Mouse (Mus musculus) forebrain, embryonic 16.5 days (tissue): ENCODE results near the gene Abl1. TPM values are rescaled to one million over a fixed set of nuclear protein-coding genes. Genes with fewer than 3 reads are reported as not detected.
"Not testable (repeated sequence)": the region's sequence is repeated elsewhere in the genome, so short reads cannot be mapped to it uniquely, and the experiment has no call there.

Experiments
- ATAC-seq: fragments of 200-750 bp; cut with Nextera tagmentation; 2 replicates; pipeline ENCODE4 v1.8.0; 2017; ENCODE audit warnings: mild to moderate bottlenecking, moderate library complexity
- H3K27ac ChIP-seq: fragments of 300-500 bp; sonication (generic); 2 replicates; pipeline ENCODE4 v1.5.1; 2014; ENCODE audit warnings: low read length, control low read depth
- H3K27me3 ChIP-seq: fragments of 300-500 bp; sonication (generic); replicated peaks from 2 replicates; pipeline ENCODE4 v1.6.1; 2014; ENCODE audit warnings: low read length; ENCODE audit not compliant: control insufficient read depth, insufficient read depth
- H3K36me3 ChIP-seq: fragments of 300-500 bp; sonication (generic); 2 replicates; pipeline ENCODE4 v1.6.1; 2014; ENCODE audit not compliant: control insufficient read depth, insufficient read depth
- H3K4me1 ChIP-seq: fragments of 300-500 bp; sonication (generic); replicated peaks from 2 replicates; pipeline ENCODE4 v1.6.1; 2014; ENCODE audit warnings: low read length; ENCODE audit not compliant: control insufficient read depth, insufficient read depth
- H3K4me2 ChIP-seq: fragments of 300-500 bp; sonication (generic); 2 replicates; pipeline ENCODE4 v1.6.1; 2014; ENCODE audit warnings: mild to moderate bottlenecking, low read length, control low read depth
- H3K4me3 ChIP-seq: fragments of 300-500 bp; sonication (generic); replicated peaks from 2 replicates; pipeline ENCODE4 v1.5.1; 2014; ENCODE audit warnings: mild to moderate bottlenecking, low read length, control low read depth
- H3K9ac ChIP-seq: fragments of 300-500 bp; sonication (generic); replicated peaks from 2 replicates; pipeline ENCODE4 v1.6.1; 2014; ENCODE audit warnings: low read depth, low read length, control low read depth
- H3K9me3 ChIP-seq: fragments of 300-500 bp; sonication (generic); 2 replicates; pipeline ENCODE4 v1.6.1; 2016; ENCODE audit warnings: low read length; ENCODE audit not compliant: control insufficient read depth
- WGBS: fragments of 180-500 bp; shearing (Covaris S2); extraction: QIAGEN DNeasy Blood & Tissue Kit; methylation state at CpG from one replicate; pipeline ENCODE4 v1.1.7; 2014; 5-methylcytosine and 5-hydroxymethylcytosine counted together
- polyA plus RNA-seq: library from polyadenylated mRNA; unstranded; fragments of >200 nt; fragmentation: Nextera tagmentation; extraction: Ambion mirVana; gene quantifications from 2 replicates; pipeline ENCODE4 v1.2.1, GENCODE M21; 2015

The Abl1 gene
- polyA plus RNA-seq, 1 experiment from 2014 or later: 23.8 TPM

DNA sequence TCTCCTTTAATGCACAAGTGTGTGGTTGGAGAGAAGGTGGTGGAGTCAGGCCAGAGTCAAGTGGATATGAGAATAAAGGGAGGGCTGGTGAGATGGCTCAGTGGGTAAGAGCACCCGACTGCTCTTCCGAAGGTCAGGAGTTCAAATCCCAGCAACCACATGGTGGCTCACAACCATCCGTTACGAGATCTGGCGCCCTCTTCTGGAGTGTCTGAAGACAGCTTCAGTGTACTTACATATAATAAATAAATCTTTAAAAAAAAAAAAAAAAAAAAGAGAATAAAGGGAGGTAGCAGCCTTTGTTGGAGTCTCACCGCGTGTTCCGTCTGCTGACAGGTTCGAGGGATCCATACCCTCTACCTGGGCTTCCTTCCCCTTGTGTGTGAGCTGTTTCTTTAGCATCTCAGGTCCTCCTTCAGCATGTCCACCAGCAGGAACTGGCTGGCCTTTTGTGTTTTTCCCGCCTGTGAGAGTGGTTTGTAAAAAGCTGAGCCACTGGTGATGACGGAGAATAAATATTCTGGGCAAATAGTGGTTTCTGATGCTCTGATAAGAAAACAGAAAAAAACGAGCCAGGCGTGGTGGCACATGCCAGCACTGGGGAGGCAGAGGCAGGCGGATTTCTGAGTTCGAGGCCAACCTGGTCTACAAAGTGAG lies 7.0 kb upstream of the Abl1 start:
- peaks cover 17% of the 10 kb centered on the region for H3K36me3 ChIP-seq
- not testable (repeated sequence) for H3K4me1 ChIP-seq, H3K4me3 ChIP-seq, H3K27ac ChIP-seq, H3K9me3 ChIP-seq, ATAC-seq, H3K27me3 ChIP-seq, H3K9ac ChIP-seq, H3K4me2 ChIP-seq
- WGBS: 88% methylated on average over 15 of the region's 15 CpGs

DNA sequence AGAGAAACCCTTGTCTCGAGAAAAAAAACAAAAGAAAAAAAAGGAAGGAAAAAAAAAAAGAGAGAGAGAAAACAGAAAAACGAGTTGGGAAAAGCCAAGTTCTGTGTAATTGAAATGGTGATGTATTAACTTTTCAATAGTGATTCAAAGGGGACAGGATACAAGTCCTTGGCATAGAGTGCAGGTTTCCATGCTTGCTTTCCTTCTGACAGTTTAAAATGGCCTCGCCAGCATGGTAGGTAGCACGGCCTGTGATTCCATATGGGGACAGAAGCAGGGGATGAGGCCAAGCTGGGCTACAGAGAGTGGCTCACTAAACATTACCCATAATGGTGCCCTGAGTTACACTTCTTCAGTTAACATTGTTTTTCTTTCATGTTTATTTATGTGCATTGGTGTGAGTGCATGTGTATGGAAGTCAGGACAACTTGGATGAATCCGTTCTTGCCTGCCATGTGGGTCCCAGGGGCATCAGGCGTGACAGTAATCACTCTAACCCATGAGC lies 6.4 kb upstream of the Abl1 start:
- no peaks in the 10 kb centered on the region for H3K9me3 ChIP-seq
- no peak for ATAC-seq
- H3K4me1 ChIP-seq: no peaks in the 10 kb centered on the region
- H3K4me3 ChIP-seq: no peak overlapping the region
- no peak overlapping the region for H3K4me2 ChIP-seq
- no peak overlapping the region for H3K9ac ChIP-seq
- H3K27ac ChIP-seq: no peak overlapping the region
- peaks cover 11% of the 10 kb centered on the region for H3K36me3 ChIP-seq
- WGBS: 90% methylated on average over 6 of the region's 6 CpGs
- H3K27me3 ChIP-seq: no peaks in the 10 kb centered on the region

DNA sequence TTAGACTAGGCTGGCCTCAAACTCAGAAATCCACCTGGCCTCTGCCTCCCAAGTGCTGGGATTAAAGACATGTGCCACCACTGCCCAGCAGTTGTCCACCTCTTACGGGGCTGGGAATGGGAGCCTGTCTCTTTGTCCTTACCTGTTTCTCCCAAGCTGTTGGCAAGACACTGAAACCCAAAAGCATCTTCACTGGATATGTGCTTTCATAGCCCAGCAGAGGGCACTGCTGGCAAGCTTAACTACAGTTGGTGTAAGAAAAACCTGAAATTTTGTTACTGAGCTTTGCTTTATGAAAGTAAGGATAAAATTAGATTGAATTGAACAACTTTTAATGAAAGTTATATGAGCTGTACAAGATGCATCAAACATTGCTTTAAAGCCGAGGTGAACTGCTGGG lies 4.5 kb upstream of the Abl1 start:
- Histone ChIP-seq H3K9ac (no peak overlapping the region), H3K27ac (no peak overlapping the region), H3K36me3 (peaks cover 9% of the 10 kb centered on the region), H3K4me2 (no peak overlapping the region), H3K4me3 (no peak overlapping the region), H3K27me3 (no peaks in the 10 kb centered on the region), H3K4me1 (peaks cover 5% of the 10 kb centered on the region; the same call in 1 of the 2 replicates), H3K9me3 (no peaks in the 10 kb centered on the region)
- WGBS: 31% methylated on average over 2 of the region's 2 CpGs
- ATAC-seq: no peak

DNA sequence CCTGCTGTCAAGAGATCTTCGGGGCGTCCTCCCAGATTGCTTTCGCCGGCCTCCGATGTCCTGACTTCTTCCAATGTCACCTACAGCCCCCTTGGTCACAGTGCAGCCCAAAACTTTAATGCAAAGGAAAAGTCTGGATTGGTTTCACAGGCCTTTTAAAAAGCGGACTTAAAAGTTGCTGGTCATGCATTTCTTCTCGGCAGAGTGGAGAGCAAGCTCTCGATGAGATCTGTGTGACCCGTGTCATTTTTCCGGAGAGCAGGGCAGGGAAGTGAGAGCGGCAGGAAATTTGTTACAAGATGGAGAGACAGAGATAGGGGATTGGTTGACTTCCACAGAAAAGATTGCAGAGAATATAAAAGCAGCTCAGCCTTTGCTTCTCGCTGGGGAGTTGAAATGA lies 869 bp downstream of the Abl1 start:
- WGBS: under 1% methylated on average over 12 of the region's 12 CpGs
- H3K36me3 ChIP-seq: no peaks in the 10 kb centered on the region; the same call in 1 of the 2 replicates
- H3K9me3 ChIP-seq: no peaks in the 10 kb centered on the region
- no peak for ATAC-seq
- peak overlapping the region; percentile 92 for H3K9ac ChIP-seq
- peak overlapping the region; percentile 83 for H3K4me3 ChIP-seq
- H3K27me3 ChIP-seq: no peaks in the 10 kb centered on the region
- peak overlapping the region; percentile 73 for H3K4me2 ChIP-seq
- H3K27ac ChIP-seq: peak overlapping the region; percentile 98
- H3K4me1 ChIP-seq: peaks cover 38% of the 10 kb centered on the region

DNA sequence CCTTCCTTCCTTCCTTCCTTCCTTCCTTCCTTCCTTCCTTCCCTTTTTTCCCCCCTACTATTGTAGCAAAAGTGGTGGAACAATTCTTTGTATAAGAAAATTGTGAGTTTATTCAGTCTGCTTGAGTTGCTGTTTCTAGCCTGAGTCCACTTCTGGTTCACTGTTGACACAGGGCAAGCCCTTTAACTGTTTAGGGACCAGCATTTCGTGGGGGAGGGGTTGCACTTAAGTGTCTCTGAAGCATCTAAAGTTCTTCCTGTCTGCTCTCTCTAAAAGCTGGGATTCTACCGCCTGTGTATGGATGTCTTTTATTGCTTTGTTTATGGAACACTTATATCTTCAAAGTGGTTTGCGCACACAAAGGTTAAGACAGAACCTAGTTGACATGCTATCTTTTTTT lies 1.9 kb downstream of the Abl1 start:
- ATAC-seq: no peak
- Histone ChIP-seq H3K4me3 (peak overlapping the region; percentile 83), H3K4me1 (peaks cover 38% of the 10 kb centered on the region), H3K4me2 (peak overlapping the region; percentile 73), H3K27ac (no peak overlapping the region), H3K36me3 (no peaks in the 10 kb centered on the region; the same call in 1 of the 2 replicates), H3K27me3 (no peaks in the 10 kb centered on the region), H3K9me3 (no peaks in the 10 kb centered on the region), H3K9ac (no peak overlapping the region)
- WGBS: 64% methylated on average over 3 of the region's 3 CpGs

DNA sequence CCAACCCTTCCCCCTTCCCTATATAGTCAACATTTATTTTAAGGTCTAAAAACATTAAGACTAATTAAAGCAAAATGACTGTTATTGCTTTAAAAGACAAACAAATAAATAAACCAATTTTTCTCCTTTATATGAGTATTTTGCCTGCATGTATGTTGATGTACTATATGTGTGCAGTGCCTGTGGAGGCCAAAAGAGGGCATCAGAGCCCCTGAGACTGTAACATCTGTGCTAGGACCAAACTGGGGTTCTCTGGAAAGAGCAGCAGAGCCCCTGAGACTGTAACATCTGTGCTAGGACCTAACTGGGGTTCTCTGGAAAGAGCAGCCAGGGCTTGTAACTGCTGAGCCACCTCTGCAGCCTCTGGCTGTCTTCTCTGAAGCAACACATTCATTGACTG lies 10.0 kb downstream of the Abl1 start:
- ATAC-seq: no peak
- H3K4me2 ChIP-seq: no peak overlapping the region
- no peaks in the 10 kb centered on the region for H3K4me1 ChIP-seq
- H3K27ac ChIP-seq: no peak overlapping the region
- H3K27me3 ChIP-seq: no peaks in the 10 kb centered on the region
- H3K4me3 ChIP-seq: no peak overlapping the region
- H3K36me3 ChIP-seq: peaks cover 9% of the 10 kb centered on the region
- H3K9me3 ChIP-seq: no peaks in the 10 kb centered on the region
- H3K9ac ChIP-seq: no peak overlapping the region

DNA sequence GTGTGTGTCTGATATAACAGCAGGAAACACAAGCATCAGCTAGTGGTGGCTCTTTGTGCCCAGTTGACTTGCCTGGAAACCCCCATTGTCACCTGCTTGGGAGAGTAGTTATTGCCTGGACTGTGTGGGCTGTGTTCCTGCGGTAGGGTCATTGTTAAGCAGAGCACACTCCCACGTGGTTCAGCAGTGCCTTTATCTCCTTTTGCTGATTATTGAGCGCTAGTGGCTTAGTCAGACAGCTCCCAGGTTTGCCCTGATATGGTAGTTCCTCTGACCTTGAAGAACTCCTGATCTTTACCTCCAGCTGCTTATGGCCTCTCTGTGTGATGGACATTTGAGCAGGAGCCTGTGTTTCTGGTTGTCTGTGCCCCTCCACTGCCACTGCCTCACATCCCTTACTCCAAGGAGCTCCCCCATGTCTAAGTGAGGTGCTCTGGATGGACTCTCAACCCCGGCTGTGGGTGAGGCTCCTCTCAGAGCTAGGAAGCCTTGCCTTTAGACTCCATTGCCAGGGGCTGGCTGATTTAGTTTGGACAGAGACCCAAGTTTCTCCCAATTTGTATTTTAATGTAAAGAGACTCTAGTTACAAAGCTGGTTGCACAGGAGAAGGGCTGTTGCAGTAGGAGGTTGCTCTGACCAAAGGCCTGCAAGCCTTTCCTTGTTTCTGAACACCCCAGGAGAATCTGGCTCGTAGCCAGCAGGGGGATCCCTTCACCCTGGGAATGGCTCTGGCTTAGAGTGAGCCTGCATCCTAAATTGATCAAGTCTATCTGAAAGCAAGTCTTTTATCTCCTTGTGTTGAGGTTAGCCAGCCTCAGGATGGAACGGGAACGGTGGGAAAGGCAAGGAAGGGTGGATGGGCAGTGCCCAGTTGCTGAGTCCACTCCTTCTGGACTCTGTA lies 12.6 kb downstream of the Abl1 start:
- Histone ChIP-seq H3K27ac (no peak overlapping the region), H3K4me1 (no peaks in the 10 kb centered on the region), H3K4me3 (no peak overlapping the region), H3K36me3 (peaks cover 6% of the 10 kb centered on the region), H3K4me2 (no peak overlapping the region), H3K9me3 (no peaks in the 10 kb centered on the region), H3K27me3 (no peaks in the 10 kb centered on the region), H3K9ac (no peak overlapping the region)
- ATAC-seq: no peak
- 45% methylated on average over 7 of the region's 7 CpGs for WGBS

DNA sequence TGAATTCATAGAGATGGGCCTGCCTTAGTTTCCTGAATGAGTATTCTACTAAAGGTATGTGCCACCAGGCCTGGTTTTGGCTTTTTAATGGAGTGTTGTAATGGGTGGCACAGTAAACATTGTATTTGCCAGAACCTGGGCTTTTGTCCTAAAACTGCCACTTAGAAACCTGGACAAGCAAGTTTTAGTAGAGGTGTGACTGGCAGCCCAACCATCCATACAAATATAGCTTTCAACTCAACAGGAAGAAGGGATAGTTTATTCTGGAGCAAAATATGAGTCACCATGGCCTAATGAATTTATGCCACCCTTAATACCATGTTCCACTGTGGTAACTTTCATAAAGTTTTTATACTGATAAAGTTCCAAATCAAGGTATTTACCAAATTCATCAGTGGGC lies 15.1 kb downstream of the Abl1 start:
- no peak overlapping the region for H3K4me2 ChIP-seq
- no peak overlapping the region for H3K9ac ChIP-seq
- no peaks in the 10 kb centered on the region for H3K4me1 ChIP-seq
- no peaks in the 10 kb centered on the region for H3K9me3 ChIP-seq
- no peaks in the 10 kb centered on the region for H3K27me3 ChIP-seq
- H3K4me3 ChIP-seq: no peak overlapping the region
- no peaks in the 10 kb centered on the region for H3K36me3 ChIP-seq
- no peak overlapping the region for H3K27ac ChIP-seq
- ATAC-seq: no peak

DNA sequence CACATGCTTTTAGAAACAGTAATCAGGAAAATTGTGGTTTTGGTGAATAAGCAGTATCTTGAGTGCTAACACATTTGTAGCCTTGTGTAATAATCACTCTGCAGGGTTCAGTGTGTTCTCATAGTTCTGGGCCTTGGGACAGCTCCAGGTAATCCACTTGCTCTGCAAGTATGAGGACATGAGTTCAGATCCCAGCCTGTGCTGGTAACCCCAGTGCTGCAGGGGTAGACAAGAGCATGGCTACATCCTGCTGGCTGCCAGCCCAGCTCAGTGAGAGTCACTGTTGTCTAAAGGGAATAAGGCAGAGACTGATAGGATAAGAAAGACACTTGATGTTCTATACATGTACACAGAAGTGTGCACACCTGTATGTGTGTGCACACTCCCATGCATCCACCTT lies 17.7 kb downstream of the Abl1 start:
- Histone ChIP-seq H3K27me3 (no peaks in the 10 kb centered on the region), H3K9ac (no peak overlapping the region), H3K4me1 (no peaks in the 10 kb centered on the region), H3K4me3 (no peak overlapping the region), H3K36me3 (no peaks in the 10 kb centered on the region), H3K9me3 (no peaks in the 10 kb centered on the region), H3K4me2 (no peak overlapping the region), H3K27ac (no peak overlapping the region)
- ATAC-seq: no peak
